Mouse (Mus musculus): ENCODE measurements at regions not wholly inside any gene's neighbourhood (a gene's known extent, or its start where the extent isn't known, plus 50 kb on each side); places are given as distances from the start of the nearest gene placed in this dataset.

DNA sequence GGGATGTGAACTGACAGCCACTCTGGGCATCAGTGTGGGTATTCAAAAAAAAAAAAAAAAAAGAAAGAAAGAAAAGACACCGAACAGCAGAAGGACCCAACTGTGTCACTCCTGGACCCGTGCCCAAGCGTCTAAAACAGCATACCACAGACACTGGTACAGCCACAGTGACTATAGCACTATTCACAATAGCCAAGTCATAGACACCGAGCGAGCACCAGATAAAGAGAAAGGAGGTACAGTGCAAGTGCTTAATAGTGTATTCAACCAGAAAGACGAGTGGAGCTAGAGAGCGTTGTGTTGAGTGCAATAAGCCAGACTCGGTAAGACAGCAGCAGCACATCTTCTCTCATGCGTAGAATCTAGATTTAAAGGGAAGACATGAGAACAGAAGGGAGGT is 153.3 kb downstream of the Rybp start:
- no peaks in the 10 kb centered on the region for H3K79me2 ChIP-seq (ENCODE audit: control insufficient read depth, insufficient read depth, low read length, poor library complexity)

DNA sequence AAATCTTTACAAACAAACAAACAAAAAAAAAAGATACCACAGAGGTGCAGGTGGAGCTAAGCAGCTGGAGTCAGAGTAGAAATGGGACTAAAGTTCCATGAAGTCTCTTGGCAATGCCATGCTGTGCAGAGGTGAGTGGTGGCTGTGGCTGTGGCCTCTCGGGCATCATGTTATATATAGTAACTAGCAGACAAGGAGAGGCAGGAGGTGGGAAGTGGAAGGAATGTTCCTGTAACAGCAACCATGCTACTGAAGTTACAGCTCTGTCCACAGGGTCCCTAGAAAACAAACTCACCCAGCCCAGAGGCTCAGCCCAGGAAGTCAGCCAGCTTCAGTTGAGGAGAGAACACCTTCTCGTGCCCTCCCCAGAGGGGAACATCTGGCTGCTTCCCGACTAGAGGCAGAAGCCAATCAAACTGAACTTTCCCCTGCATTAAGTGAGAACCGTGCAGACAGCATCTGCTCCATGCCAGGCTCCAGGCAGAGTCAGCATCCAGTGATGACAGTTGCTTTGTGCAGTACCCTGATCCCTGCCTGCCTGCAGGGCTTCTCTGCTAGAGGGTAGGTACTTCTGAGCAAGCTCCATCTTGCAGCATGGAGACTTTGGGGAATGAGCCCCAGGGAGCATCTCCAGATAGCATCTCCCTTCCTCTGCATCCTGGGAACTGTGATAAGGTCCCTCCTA is 154.2 kb downstream of the Rybp start:
- Histone ChIP-seq H3K27ac (ENCODE audit: control insufficient read depth, low read depth, low read length) (no peak overlapping the region), H3K4me1 (ENCODE audit: control insufficient read depth in 1 of 2, insufficient read depth in 2 of 2, low read length in 2 of 2) (no peaks in the 10 kb centered on the region), H3K36me3 (ENCODE audit: control insufficient read depth in 1 of 2, insufficient read depth in 2 of 2, low read length in 2 of 2) (no peaks in the 10 kb centered on the region), H3K79me2 (ENCODE audit: control insufficient read depth, insufficient read depth, low read length, poor library complexity) (no peaks in the 10 kb centered on the region), H3K9ac (ENCODE audit: control insufficient read depth, low read depth, low read length, poor library complexity, severe bottlenecking) (no peak overlapping the region), H3K27me3 (ENCODE audit: control insufficient read depth in 1 of 2, insufficient read depth in 2 of 2, low read length in 2 of 2) (no peaks in the 10 kb centered on the region), H3K9me3 (replicated peaks; ENCODE audit: insufficient read depth, low read length) (no peaks in the 10 kb centered on the region), H3K4me3 (ENCODE audit: control insufficient read depth in 1 of 2, insufficient read depth in 1 of 2, low read depth in 2 of 2, low read length in 2 of 2) (no peak overlapping the region)
- TF ChIP-seq CHD2 (IDR thresholded peaks at IDR 0.05; ENCODE audit: low read length) (no peak), JUND (IDR thresholded peaks at IDR 0.05; ENCODE audit: low read depth, low read length) (no peak), MAZ (IDR thresholded peaks at IDR 0.05; ENCODE audit: low read depth, low read length) (no peak), MEF2A (IDR thresholded peaks at IDR 0.05; ENCODE audit: extremely low read depth, insufficient replicate concordance, low read depth, low read length, poor library complexity, severe bottlenecking) (no peak)
- DNase-seq (ENCODE audit: low read depth, low spot score), result no peak

More for the DNA sequence above, 153.3 kb downstream of the Rybp start:
- H3K9me3 ChIP-seq (replicated peaks; ENCODE audit: insufficient read depth, low read length), result no peaks in the 10 kb centered on the region
- no peak overlapping the region for H3K4me3 ChIP-seq (ENCODE audit: control insufficient read depth in 1 of 2, insufficient read depth in 1 of 2, low read depth in 2 of 2, low read length in 2 of 2)
- no peak overlapping the region for H3K27ac ChIP-seq (ENCODE audit: control insufficient read depth, low read depth, low read length)
- no peaks in the 10 kb centered on the region for H3K36me3 ChIP-seq (ENCODE audit: control insufficient read depth in 1 of 2, insufficient read depth in 2 of 2, low read length in 2 of 2)
- no peak for TF ChIP-seq NRF1 (IDR thresholded peaks at IDR 0.05; ENCODE audit: insufficient read depth, low read depth, low read length, poor library complexity, severe bottlenecking)
- no peak for TF ChIP-seq KAT2A (conservative IDR thresholded peaks at IDR 0.05; ENCODE audit: low read depth, low read length)
- TF ChIP-seq MEF2A (IDR thresholded peaks at IDR 0.05; ENCODE audit: extremely low read depth, insufficient replicate concordance, low read depth, low read length, poor library complexity, severe bottlenecking), result no peak
- no peak for TF ChIP-seq RCOR1 (IDR thresholded peaks at IDR 0.05; ENCODE audit: low read depth, low read length)
- TF ChIP-seq ZNF384 (IDR thresholded peaks at IDR 0.05; ENCODE audit: low read depth, low read length), result no peak
- TF ChIP-seq ELF1 (IDR thresholded peaks at IDR 0.05; ENCODE audit: low read depth, low read length), result no peak
- TF ChIP-seq MYB (IDR thresholded peaks at IDR 0.05; ENCODE audit: low read depth, low read length), result no peak
- TF ChIP-seq MAX (IDR thresholded peaks at IDR 0.05; ENCODE audit: low read length), result no peak
- no peak for TF ChIP-seq USF1 (IDR thresholded peaks at IDR 0.05; ENCODE audit: low read depth, low read length)
- no peak for TF ChIP-seq EP300 (IDR thresholded peaks at IDR 0.05; ENCODE audit: low read depth in 1 of 2, low read length in 2 of 2)
- TF ChIP-seq USF2 (IDR thresholded peaks at IDR 0.05; ENCODE audit: borderline replicate concordance in 1 of 2, insufficient read depth in 1 of 2, low read depth in 1 of 2, low read length in 2 of 2), result no peak
- TF ChIP-seq MXI1 (IDR thresholded peaks at IDR 0.05; ENCODE audit: low read depth, low read length), result no peak
- no peak for TF ChIP-seq SMC3 (IDR thresholded peaks at IDR 0.05; ENCODE audit: low read depth, low read length)
- no peak for TF ChIP-seq RAD21 (IDR thresholded peaks at IDR 0.05; ENCODE audit: low read depth, low read length)
- H3K27me3 ChIP-seq (ENCODE audit: control insufficient read depth in 1 of 2, insufficient read depth in 2 of 2, low read length in 2 of 2), result no peaks in the 10 kb centered on the region
- no peaks in the 10 kb centered on the region for H3K4me1 ChIP-seq (ENCODE audit: control insufficient read depth in 1 of 2, insufficient read depth in 2 of 2, low read length in 2 of 2)
- no peak for DNase-seq (ENCODE audit: low read depth, low spot score)
- no peak overlapping the region for H3K9ac ChIP-seq (ENCODE audit: control insufficient read depth, low read depth, low read length, poor library complexity, severe bottlenecking)

All from MEL (cell line).